Mouse (Mus musculus): ENCODE results near the gene Cd209f. TPM values are rescaled to one million over a fixed set of nuclear protein-coding genes. Genes with fewer than 3 reads are reported as not detected.
"Not testable (repeated sequence)": the region's sequence is repeated elsewhere in the genome, so short reads cannot be mapped to it uniquely, and the experiment has no call there.

Cd209f gene
- 0.19 TPM in 1 of 2 replicates, not detected in the other for total RNA-seq (2017)

DNA sequence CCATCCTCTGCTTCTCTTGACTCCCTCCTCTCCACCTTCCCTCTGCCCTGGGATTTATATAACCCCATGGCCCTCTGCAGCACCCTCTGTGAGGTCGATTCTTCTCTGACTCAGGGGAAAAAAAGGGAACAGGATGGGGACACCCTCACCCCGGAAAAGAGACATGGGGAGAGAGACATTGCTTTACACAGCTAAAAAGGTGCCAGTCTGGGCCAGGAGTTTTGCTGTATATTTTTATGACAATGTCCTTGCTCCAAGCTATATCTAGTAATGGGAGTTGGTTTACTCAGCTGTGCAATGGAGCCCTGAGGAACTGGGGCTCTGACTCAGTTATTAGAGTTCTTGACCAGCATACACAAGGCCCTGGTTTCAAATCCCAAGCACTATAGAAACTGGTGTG lies at the start of gene Cd209f:
Gene Cd209f (minus strand): TSS at position 101 of the 400 bp plus-strand sequence.
- not testable (repeated sequence) for ATAC-seq (replicated peaks in 1 of 2; ENCODE audit: insufficient read depth in 1 of 2, low FRiP score in 2 of 2, low TSS enrichment in 1 of 2, low read depth in 1 of 2, poor library complexity in 2 of 2, severe bottlenecking in 2 of 2)

GRCm38 (mm10) chr8:4154878-4155277 lies 49.2 kb upstream of the Cd209f start:
- ATAC-seq (replicated peaks in 1 of 2; ENCODE audit: insufficient read depth in 1 of 2, low FRiP score in 2 of 2, low TSS enrichment in 1 of 2, low read depth in 1 of 2, poor library complexity in 2 of 2, severe bottlenecking in 2 of 2): no peak

- no peak for ATAC-seq (replicated peaks in 1 of 2; ENCODE audit: insufficient read depth in 1 of 2, low FRiP score in 2 of 2, low TSS enrichment in 1 of 2, low read depth in 1 of 2, poor library complexity in 2 of 2, severe bottlenecking in 2 of 2)
Measured at GRCm38 (mm10) chr8:4147272-4147671, 41.6 kb upstream of the Cd209f start.

- ATAC-seq (replicated peaks in 1 of 2; ENCODE audit: insufficient read depth in 1 of 2, low FRiP score in 2 of 2, low TSS enrichment in 1 of 2, low read depth in 1 of 2, poor library complexity in 2 of 2, severe bottlenecking in 2 of 2): no peak
Measured at GRCm38 (mm10) chr8:4141721-4142120, 36.1 kb upstream of the Cd209f start.

- ATAC-seq (replicated peaks in 1 of 2; ENCODE audit: insufficient read depth in 1 of 2, low FRiP score in 2 of 2, low TSS enrichment in 1 of 2, low read depth in 1 of 2, poor library complexity in 2 of 2, severe bottlenecking in 2 of 2): peak; percentile 89 to 95
Measured at GRCm38 (mm10) chr8:4139660-4140646, 34.3 kb upstream of the Cd209f start.

DNA sequence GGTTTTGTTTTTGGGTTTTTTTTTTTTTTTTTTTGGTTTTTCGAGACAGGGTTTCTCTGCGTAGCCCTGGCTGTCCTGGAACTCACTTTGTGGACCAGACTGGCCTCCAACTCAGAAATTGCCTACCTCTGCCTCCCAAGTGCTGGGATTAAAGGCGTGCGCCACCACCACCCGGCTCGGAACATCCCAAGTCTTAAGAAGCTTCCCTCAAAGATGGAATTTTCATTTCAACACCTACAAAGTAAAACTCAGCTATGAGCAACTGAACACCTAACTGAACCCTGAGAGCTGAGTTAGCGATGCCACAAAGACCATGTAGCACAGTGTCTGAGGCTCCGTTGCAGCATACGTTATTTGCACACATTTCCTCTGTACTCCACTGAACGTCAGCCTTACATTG lies 28.2 kb upstream of the Cd209f start, which contains the start of gene Cd209g:
Gene Cd209g (plus strand): TSS at position 301 of the 400 bp plus-strand sequence.
- ATAC-seq (replicated peaks in 1 of 2; ENCODE audit: insufficient read depth in 1 of 2, low FRiP score in 2 of 2, low TSS enrichment in 1 of 2, low read depth in 1 of 2, poor library complexity in 2 of 2, severe bottlenecking in 2 of 2): no peak

GRCm38 (mm10) chr8:4088514-4088913 lies 17.1 kb downstream of the Cd209f start:
- ATAC-seq (replicated peaks in 1 of 2; ENCODE audit: insufficient read depth in 1 of 2, low FRiP score in 2 of 2, low TSS enrichment in 1 of 2, low read depth in 1 of 2, poor library complexity in 2 of 2, severe bottlenecking in 2 of 2): not testable (repeated sequence)

DNA sequence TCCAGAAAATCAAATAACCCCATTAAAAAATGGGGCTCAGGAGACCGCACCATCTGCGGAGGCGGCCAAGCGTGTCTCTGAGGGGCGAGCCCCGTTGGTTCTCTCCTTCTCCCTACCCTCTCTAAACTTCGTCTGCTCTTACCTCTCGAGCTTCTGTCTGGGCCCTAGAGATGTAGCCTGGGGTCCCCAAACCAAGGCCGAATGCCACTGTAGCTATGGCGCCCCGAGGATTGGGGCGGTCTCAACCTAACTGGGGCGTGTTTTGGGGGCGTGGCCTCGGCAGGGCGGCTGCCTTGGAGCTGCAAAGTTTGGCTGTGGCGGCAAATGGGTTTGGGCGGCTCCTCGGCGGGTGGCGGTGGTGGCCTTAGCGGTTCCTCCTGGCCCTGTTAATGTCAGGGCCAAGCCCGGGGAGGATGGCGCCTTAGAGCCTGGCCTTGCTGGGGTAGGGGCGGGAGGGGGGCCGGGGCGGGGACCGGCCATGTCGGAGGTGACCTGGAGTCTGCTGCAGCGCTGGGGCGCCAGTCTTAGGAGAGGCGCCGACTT lies 18.4 kb downstream of the Cd209f start:
- ATAC-seq (replicated peaks in 1 of 2; ENCODE audit: insufficient read depth in 1 of 2, low FRiP score in 2 of 2, low TSS enrichment in 1 of 2, low read depth in 1 of 2, poor library complexity in 2 of 2, severe bottlenecking in 2 of 2): peak; percentile 49 to 75; a peak in 3 of 4 replicates

Other genes starting within 250 kb of the Cd209f start
- gene Cd209d, start 227.3 kb downstream of the Cd209f start, total RNA-seq (2017): not detected in 2 replicates
- gene Cd209b, start 179.0 kb downstream of the Cd209f start, total RNA-seq (2017): not detected in 2 replicates
- gene Cd209c, start 151.1 kb downstream of the Cd209f start, total RNA-seq (2017): 0.15 and 1.2 TPM in 2 replicates
- gene Cd209g, start 28.3 kb upstream of the Cd209f start, total RNA-seq (2017): 1.1 TPM in 1 of 2 replicates, not detected in the other
- gene Evi5l, start 60.7 kb upstream of the Cd209f start, total RNA-seq (2017): 9.3 and 14.3 TPM in 2 replicates
- gene Prr36, start 111.6 kb upstream of the Cd209f start, total RNA-seq (2017): 0.30 and 0.63 TPM in 2 replicates
- gene Lrrc8e, start 121.0 kb upstream of the Cd209f start, total RNA-seq (2017): not detected in 2 replicates
- gene Map2k7, start 132.9 kb upstream of the Cd209f start, total RNA-seq (2017): 35.7 and 51.6 TPM in 2 replicates
- 1.3 TPM in 1 of 2 replicates, not detected in the other for gene Gm49320, start 133.0 kb upstream of the Cd209f start, total RNA-seq (2017)
- 1.6 and 6.0 TPM in 2 replicates for gene Tgfbr3l, start 142.4 kb upstream of the Cd209f start, total RNA-seq (2017)
- gene Snapc2, start 147.2 kb upstream of the Cd209f start, total RNA-seq (2017): 12.8 and 13.9 TPM in 2 replicates
- gene Ctxn1, start 153.4 kb upstream of the Cd209f start, total RNA-seq (2017): 4.7 and 7.3 TPM in 2 replicates
- 126 and 143 TPM in 2 replicates for gene Timm44, start 170.1 kb upstream of the Cd209f start, total RNA-seq (2017)
- gene Ccl25, start 219.4 kb upstream of the Cd209f start, total RNA-seq (2017): 9.6 and 13.9 TPM in 2 replicates
- 67.0 and 88.5 TPM in 2 replicates for gene Elavl1, start 219.6 kb upstream of the Cd209f start, total RNA-seq (2017)

Data from hematopoietic stem cell, adult 5-6 weeks (primary cell).